Mouse (Mus musculus) forebrain, embryonic 16.5 days (tissue): Measurements from ENCODE around the gene Timp3. TPM values are rescaled to one million over a fixed set of nuclear protein-coding genes. Genes with fewer than 3 reads are reported as not detected.

Source experiments
- ATAC-seq: fragments of 200-750 bp; cut with Nextera tagmentation; 2 replicates; pipeline ENCODE4 v1.8.0; 2017; ENCODE audit warnings: mild to moderate bottlenecking, moderate library complexity
- H3K27ac ChIP-seq: fragments of 300-500 bp; sonication (generic); 2 replicates; pipeline ENCODE4 v1.5.1; 2014; ENCODE audit warnings: low read length, control low read depth
- H3K27me3 ChIP-seq: fragments of 300-500 bp; sonication (generic); replicated peaks from 2 replicates; pipeline ENCODE4 v1.6.1; 2014; ENCODE audit warnings: low read length; ENCODE audit not compliant: control insufficient read depth, insufficient read depth
- H3K36me3 ChIP-seq: fragments of 300-500 bp; sonication (generic); 2 replicates; pipeline ENCODE4 v1.6.1; 2014; ENCODE audit not compliant: control insufficient read depth, insufficient read depth
- H3K4me1 ChIP-seq: fragments of 300-500 bp; sonication (generic); replicated peaks from 2 replicates; pipeline ENCODE4 v1.6.1; 2014; ENCODE audit warnings: low read length; ENCODE audit not compliant: control insufficient read depth, insufficient read depth
- H3K4me2 ChIP-seq: fragments of 300-500 bp; sonication (generic); 2 replicates; pipeline ENCODE4 v1.6.1; 2014; ENCODE audit warnings: mild to moderate bottlenecking, low read length, control low read depth
- H3K4me3 ChIP-seq: fragments of 300-500 bp; sonication (generic); replicated peaks from 2 replicates; pipeline ENCODE4 v1.5.1; 2014; ENCODE audit warnings: mild to moderate bottlenecking, low read length, control low read depth
- H3K9ac ChIP-seq: fragments of 300-500 bp; sonication (generic); replicated peaks from 2 replicates; pipeline ENCODE4 v1.6.1; 2014; ENCODE audit warnings: low read depth, low read length, control low read depth
- H3K9me3 ChIP-seq: fragments of 300-500 bp; sonication (generic); 2 replicates; pipeline ENCODE4 v1.6.1; 2016; ENCODE audit warnings: low read length; ENCODE audit not compliant: control insufficient read depth
- WGBS: fragments of 180-500 bp; shearing (Covaris S2); extraction: QIAGEN DNeasy Blood & Tissue Kit; methylation state at CpG from one replicate; pipeline ENCODE4 v1.1.7; 2014; 5-methylcytosine and 5-hydroxymethylcytosine counted together
- polyA plus RNA-seq: library from polyadenylated mRNA; unstranded; fragments of >200 nt; fragmentation: Nextera tagmentation; extraction: Ambion mirVana; gene quantifications from 2 replicates; pipeline ENCODE4 v1.2.1, GENCODE M21; 2015

Gene Timp3
- polyA plus RNA-seq, 1 experiment from 2014 or later = 21.4 TPM

- no peak for ATAC-seq
Measured at GRCm38 (mm10) chr10:86329241-86329882, 29.2 kb downstream of the Timp3 start.

GRCm38 (mm10) chr10:86330993-86331680 lies 31.0 kb downstream of the Timp3 start:
- Histone ChIP-seq H3K27ac (peak overlapping the region; percentile 62), H3K4me1 (peaks cover 14% of the 10 kb centered on the region), H3K9ac (no peak overlapping the region), H3K36me3 (no peaks in the 10 kb centered on the region), H3K4me2 (no peak overlapping the region), H3K27me3 (no peaks in the 10 kb centered on the region), H3K9me3 (no peaks in the 10 kb centered on the region), H3K4me3 (no peak overlapping the region)
- ATAC-seq = no peak
- 71% methylated on average over 5 of the region's 5 CpGs for WGBS

More at GRCm38 (mm10) chr10:86329241-86329882, 29.2 kb downstream of the Timp3 start:
- H3K4me3 ChIP-seq = no peak overlapping the region
- no peaks in the 10 kb centered on the region for H3K27me3 ChIP-seq
- no peak overlapping the region for H3K4me2 ChIP-seq
- peaks cover 14% of the 10 kb centered on the region for H3K4me1 ChIP-seq
- no peak overlapping the region for H3K9ac ChIP-seq
- H3K9me3 ChIP-seq = no peaks in the 10 kb centered on the region
- no peak overlapping the region for H3K27ac ChIP-seq
- no peaks in the 10 kb centered on the region for H3K36me3 ChIP-seq
- 89% methylated on average over 8 of the region's 8 CpGs for WGBS

GRCm38 (mm10) chr10:86331681-86332281 lies 31.6 kb downstream of the Timp3 start:
- H3K27me3 ChIP-seq = no peaks in the 10 kb centered on the region
- H3K4me3 ChIP-seq = no peak overlapping the region
- H3K36me3 ChIP-seq = no peaks in the 10 kb centered on the region
- peak overlapping the region; percentile 62 for H3K27ac ChIP-seq
- 64% methylated on average over 7 of the region's 7 CpGs for whole genome bisulfite sequencing
- H3K4me1 ChIP-seq = peaks cover 14% of the 10 kb centered on the region
- no peak overlapping the region for H3K4me2 ChIP-seq
- no peaks in the 10 kb centered on the region for H3K9me3 ChIP-seq
- ATAC-seq = no peak
- H3K9ac ChIP-seq = no peak overlapping the region

- WGBS = 85% methylated on average over 3 of the region's 3 CpGs
- Histone ChIP-seq H3K27ac (no peak overlapping the region; the same call in 1 of the 2 replicates), H3K27me3 (no peaks in the 10 kb centered on the region)
Measured at GRCm38 (mm10) chr10:86332942-86333341, 32.8 kb downstream of the Timp3 start.

GRCm38 (mm10) chr10:86334581-86334980 lies 34.4 kb downstream of the Timp3 start:
- ATAC-seq = no peak
- H3K27ac ChIP-seq = no peak overlapping the region
- WGBS = 60% methylated on average over 8 of the region's 8 CpGs
- H3K9ac ChIP-seq = no peak overlapping the region
- H3K9me3 ChIP-seq = no peaks in the 10 kb centered on the region
- no peaks in the 10 kb centered on the region for H3K27me3 ChIP-seq
- no peak overlapping the region for H3K4me3 ChIP-seq
- H3K4me1 ChIP-seq = peaks cover 17% of the 10 kb centered on the region
- H3K4me2 ChIP-seq = no peak overlapping the region
- no peaks in the 10 kb centered on the region for H3K36me3 ChIP-seq

More at GRCm38 (mm10) chr10:86332942-86333341, 32.8 kb downstream of the Timp3 start:
- Histone ChIP-seq H3K9ac (no peak overlapping the region), H3K4me1 (peaks cover 14% of the 10 kb centered on the region), H3K4me2 (no peak overlapping the region), H3K4me3 (no peak overlapping the region), H3K9me3 (no peaks in the 10 kb centered on the region), H3K36me3 (no peaks in the 10 kb centered on the region)
- no peak for ATAC-seq

- Histone ChIP-seq H3K27me3 (no peaks in the 10 kb centered on the region), H3K4me1 (peaks cover 17% of the 10 kb centered on the region), H3K4me2 (no peak overlapping the region), H3K9me3 (no peaks in the 10 kb centered on the region), H3K36me3 (no peaks in the 10 kb centered on the region), H3K27ac (no peak overlapping the region), H3K4me3 (no peak overlapping the region), H3K9ac (no peak overlapping the region)
- 30% methylated on average over 1 of the region's 1 CpGs for WGBS
- no peak for ATAC-seq
Measured at GRCm38 (mm10) chr10:86336506-86336905, 36.3 kb downstream of the Timp3 start.

GRCm38 (mm10) chr10:86337239-86337638 lies 37.1 kb downstream of the Timp3 start:
- no peaks in the 10 kb centered on the region for H3K9me3 ChIP-seq
- 18% methylated on average over 3 of the region's 3 CpGs for WGBS

GRCm38 (mm10) chr10:86338121-86338715 lies 38.0 kb downstream of the Timp3 start:
- Histone ChIP-seq H3K27ac (no peak overlapping the region), H3K9ac (no peak overlapping the region), H3K36me3 (no peaks in the 10 kb centered on the region), H3K27me3 (no peaks in the 10 kb centered on the region), H3K4me2 (no peak overlapping the region), H3K4me1 (peaks cover 7% of the 10 kb centered on the region; the same call in 1 of the 2 replicates), H3K9me3 (no peaks in the 10 kb centered on the region), H3K4me3 (no peak overlapping the region)
- WGBS = 42% methylated on average over 4 of the region's 4 CpGs
- ATAC-seq = no peak

More at GRCm38 (mm10) chr10:86337239-86337638, 37.1 kb downstream of the Timp3 start:
- Histone ChIP-seq H3K4me2 (no peak overlapping the region), H3K27me3 (no peaks in the 10 kb centered on the region), H3K4me3 (no peak overlapping the region), H3K36me3 (no peaks in the 10 kb centered on the region), H3K27ac (no peak overlapping the region), H3K4me1 (peaks cover 11% of the 10 kb centered on the region), H3K9ac (no peak overlapping the region)
- ATAC-seq = no peak

- H3K27ac ChIP-seq = no peak overlapping the region
- no peaks in the 10 kb centered on the region for H3K27me3 ChIP-seq
- H3K36me3 ChIP-seq = no peaks in the 10 kb centered on the region
- WGBS = 82% methylated on average over 4 of the region's 4 CpGs
- no peak overlapping the region for H3K4me3 ChIP-seq
- H3K4me2 ChIP-seq = no peak overlapping the region
- H3K9ac ChIP-seq = no peak overlapping the region
- H3K4me1 ChIP-seq = peaks cover 7% of the 10 kb centered on the region; the same call in 1 of the 2 replicates
- ATAC-seq = no peak
- H3K9me3 ChIP-seq = no peaks in the 10 kb centered on the region
Measured at GRCm38 (mm10) chr10:86339121-86339520, 38.9 kb downstream of the Timp3 start.
